Mouse (Mus musculus) limb, embryonic 14.5 days (tissue): Measurements from ENCODE around the gene Krtap19-4. TPM values are rescaled to one million over a fixed set of nuclear protein-coding genes. Genes with fewer than 3 reads are reported as not detected.

ENCODE experiments used
- ATAC-seq: fragments of 200-750 bp; cut with Nextera tagmentation; 2 replicates; pipeline ENCODE4 v1.8.0; 2017; ENCODE audit warnings: low read depth, moderate number of reproducible peaks, moderate TSS enrichment; ENCODE audit not compliant: low FRiP score
- DNase-seq: peaks from one replicate; pipeline ENCODE4 v3.0.0-alpha.2; 2015; ENCODE audit warnings: low spot score
- H3K27ac ChIP-seq: fragments of 300-500 bp; sonication (generic); replicated peaks from 2 replicates; pipeline ENCODE4 v1.5.1; 2014; ENCODE audit warnings: low read depth, mild to moderate bottlenecking, low read length, moderate library complexity, mixed read lengths
- H3K27me3 ChIP-seq: fragments of 300-500 bp; sonication (generic); 2 replicates; pipeline ENCODE4 v1.6.1; 2014; ENCODE audit warnings: low read length, mixed read lengths; ENCODE audit not compliant: control insufficient read depth, insufficient read depth
- H3K36me3 ChIP-seq: fragments of 300-500 bp; sonication (generic); 2 replicates; pipeline ENCODE4 v1.6.1; 2014; ENCODE audit warnings: mild to moderate bottlenecking, low read length, moderate library complexity, mixed read lengths; ENCODE audit not compliant: control insufficient read depth, insufficient read depth
- H3K4me1 ChIP-seq: fragments of 300-500 bp; sonication (generic); 2 replicates; pipeline ENCODE4 v1.6.1; 2014; ENCODE audit warnings: antibody characterized with exemption, low read length, mixed read lengths; ENCODE audit not compliant: control insufficient read depth, insufficient read depth
- H3K4me2 ChIP-seq: fragments of 300-500 bp; sonication (generic); replicated peaks from 2 replicates; pipeline ENCODE4 v1.6.1; 2014; ENCODE audit warnings: low read depth, mild to moderate bottlenecking, low read length, moderate library complexity; ENCODE audit not compliant: severe bottlenecking
- H3K4me3 ChIP-seq: fragments of 300-500 bp; sonication (generic); replicated peaks from 2 replicates; pipeline ENCODE4 v1.5.1; 2014; ENCODE audit warnings: low read length
- H3K9ac ChIP-seq: fragments of 300-500 bp; sonication (generic); 2 replicates; pipeline ENCODE4 v1.6.1; 2014; ENCODE audit warnings: mild to moderate bottlenecking, low read depth, low read length, moderate library complexity; ENCODE audit not compliant: severe bottlenecking
- H3K9me3 ChIP-seq: fragments of 300-500 bp; sonication (generic); 2 replicates; pipeline ENCODE4 v1.6.1; 2016; ENCODE audit warnings: low read length; ENCODE audit not compliant: control insufficient read depth
- POLR2A ChIP-seq: fragments of 200-500 bp; IDR thresholded peaks from 2 replicates; pipeline ENCODE4 v1.8.0; 2012; ENCODE audit warnings: inconsistent platforms, mild to moderate bottlenecking, moderate library complexity, borderline replicate concordance; ENCODE audit not compliant: insufficient read depth, insufficient read length; ENCODE audit errors: extremely low read depth
- WGBS: fragments of 180-500 bp; shearing (Covaris S2); extraction: QIAGEN DNeasy Blood & Tissue Kit; methylation state at CpG from one replicate; pipeline ENCODE4 v1.1.7; 2014; 5-methylcytosine and 5-hydroxymethylcytosine counted together
- polyA plus RNA-seq, 2 experiments: library from polyadenylated mRNA; depleted of rRNA in 1 of 2; stranded (reverse) in 1 of 2; unstranded in 1 of 2; fragments of >200 nt; fragmentation: Nextera tagmentation in 1 of 2; extraction: Ambion mirVana in 1 of 2; gene quantifications; 2 replicates each; pipeline versions ENCODE4 v1.2.1 to v1.2.3; 2012 to 2014

Gene Krtap19-4
- polyA plus RNA-seq, 2 experiments = not detected

GRCm38 (mm10) chr16:88869311-88869710, 15.6 kb downstream of the Krtap19-4 start, which contains the start of gene Krtap19-1:
Krtap19-1 (minus strand) TSS chr16:88869411.
- DNase-seq = no peak
- Histone ChIP-seq H3K27ac (no peak within 1 kb of the TSS), H3K4me3 (no peak within 1 kb of the TSS), H3K9me3 (no peaks in the 10 kb centered on the region), H3K4me1 (no peaks in the 10 kb centered on the region), H3K4me2 (no peak within 1 kb of the TSS), H3K9ac (no peak within 1 kb of the TSS), H3K27me3 (no peaks in the 10 kb centered on the region), H3K36me3 (no peaks in the 10 kb centered on the region)
- no peak for ATAC-seq
- TF ChIP-seq POLR2A = no peak
- 87% methylated on average over 6 of the region's 6 CpGs for WGBS

GRCm38 (mm10) chr16:88864887-88865407, 19.9 kb downstream of the Krtap19-4 start:
- H3K4me2 ChIP-seq = no peak overlapping the region
- ATAC-seq (no peak), DNase-seq (no peak)
- TF ChIP-seq POLR2A = no peak
- no peaks in the 10 kb centered on the region for H3K4me1 ChIP-seq
- WGBS = 62% methylated on average over 4 of the region's 4 CpGs
- no peaks in the 10 kb centered on the region for H3K27me3 ChIP-seq
- no peaks in the 10 kb centered on the region for H3K9me3 ChIP-seq
- H3K9ac ChIP-seq = no peak overlapping the region
- H3K27ac ChIP-seq = no peak overlapping the region
- no peak overlapping the region for H3K4me3 ChIP-seq
- no peaks in the 10 kb centered on the region for H3K36me3 ChIP-seq

- no peak for ATAC-seq
- WGBS = 13% methylated on average over 5 of the region's 5 CpGs
These were observed 33.4 kb downstream of the Krtap19-4 start for GRCm38 (mm10) chr16:88851450-88851849.

GRCm38 (mm10) chr16:88848558-88848957, 36.3 kb downstream of the Krtap19-4 start:
- DNase-seq = no peak
- no peak for TF ChIP-seq POLR2A
- Histone ChIP-seq H3K27me3 (no peaks in the 10 kb centered on the region), H3K9me3 (no peaks in the 10 kb centered on the region), H3K4me2 (no peak overlapping the region), H3K27ac (no peak overlapping the region), H3K9ac (no peak overlapping the region), H3K4me1 (no peaks in the 10 kb centered on the region), H3K4me3 (no peak overlapping the region), H3K36me3 (no peaks in the 10 kb centered on the region)
- WGBS = 80% methylated on average over 4 of the region's 4 CpGs
- ATAC-seq = no peak

More at GRCm38 (mm10) chr16:88851450-88851849, 33.4 kb downstream of the Krtap19-4 start:
- no peaks in the 10 kb centered on the region for H3K27me3 ChIP-seq
- no peaks in the 10 kb centered on the region for H3K9me3 ChIP-seq
- H3K27ac ChIP-seq = no peak overlapping the region
- no peak overlapping the region for H3K4me2 ChIP-seq
- TF ChIP-seq POLR2A = no peak
- no peaks in the 10 kb centered on the region for H3K36me3 ChIP-seq
- no peak overlapping the region for H3K9ac ChIP-seq
- H3K4me3 ChIP-seq = no peak overlapping the region
- no peak for DNase-seq
- H3K4me1 ChIP-seq = no peaks in the 10 kb centered on the region

GRCm38 (mm10) chr16:88847363-88847762, 37.5 kb downstream of the Krtap19-4 start:
- no peak for TF ChIP-seq POLR2A
- whole genome bisulfite sequencing = 92% methylated on average over 1 of the region's 1 CpGs
- no peak for ATAC-seq
- no peaks in the 10 kb centered on the region for H3K9me3 ChIP-seq
- H3K9ac ChIP-seq = no peak overlapping the region
- no peaks in the 10 kb centered on the region for H3K36me3 ChIP-seq
- no peak for DNase-seq
- no peaks in the 10 kb centered on the region for H3K4me1 ChIP-seq
- H3K4me3 ChIP-seq = no peak overlapping the region
- H3K4me2 ChIP-seq = no peak overlapping the region
- no peaks in the 10 kb centered on the region for H3K27me3 ChIP-seq
- H3K27ac ChIP-seq = no peak overlapping the region

Other genes with a start within 250 kb of the Krtap19-4 start
- gene Krtap26-1, start 237.3 kb downstream of the Krtap19-4 start, polyA plus RNA-seq (2012; rRNA removed) = not detected in 2 replicates
- gene Krtap26-1, start 237.3 kb downstream of the Krtap19-4 start, polyA plus RNA-seq (2014; fragmentation: Nextera tagmentation; extraction: Ambion mirVana) = not detected in 2 replicates
- not detected in 2 replicates for gene Krtap27-1, start 213.4 kb downstream of the Krtap19-4 start, polyA plus RNA-seq (2012; rRNA removed)
- gene Krtap27-1, start 213.4 kb downstream of the Krtap19-4 start, polyA plus RNA-seq (2014; fragmentation: Nextera tagmentation; extraction: Ambion mirVana) = not detected in 2 replicates
- gene 2310061N02Rik, start 177.1 kb downstream of the Krtap19-4 start, polyA plus RNA-seq (2012; rRNA removed) = not detected in 2 replicates
- gene 2310061N02Rik, start 177.1 kb downstream of the Krtap19-4 start, polyA plus RNA-seq (2014; fragmentation: Nextera tagmentation; extraction: Ambion mirVana) = not detected in 2 replicates
- not detected in 2 replicates for gene Krtap13-1, start 156.2 kb downstream of the Krtap19-4 start, polyA plus RNA-seq (2012; rRNA removed)
- gene Krtap13-1, start 156.2 kb downstream of the Krtap19-4 start, polyA plus RNA-seq (2014; fragmentation: Nextera tagmentation; extraction: Ambion mirVana) = not detected in 2 replicates
- gene Krtap13, start 133.5 kb downstream of the Krtap19-4 start, polyA plus RNA-seq (2012; rRNA removed) = not detected in 2 replicates
- not detected in 2 replicates for gene Krtap13, start 133.5 kb downstream of the Krtap19-4 start, polyA plus RNA-seq (2014; fragmentation: Nextera tagmentation; extraction: Ambion mirVana)
- not detected in 2 replicates for gene 2310034C09Rik, start 126.2 kb downstream of the Krtap19-4 start, polyA plus RNA-seq (2012; rRNA removed)
- not detected in 2 replicates for gene 2310034C09Rik, start 126.2 kb downstream of the Krtap19-4 start, polyA plus RNA-seq (2014; fragmentation: Nextera tagmentation; extraction: Ambion mirVana)
- gene 2310057N15Rik, start 110.9 kb downstream of the Krtap19-4 start, polyA plus RNA-seq (2012; rRNA removed) = not detected in 2 replicates
- not detected in 2 replicates for gene 2310057N15Rik, start 110.9 kb downstream of the Krtap19-4 start, polyA plus RNA-seq (2014; fragmentation: Nextera tagmentation; extraction: Ambion mirVana)
- not detected in 2 replicates for gene Gm5965, start 107.2 kb downstream of the Krtap19-4 start, polyA plus RNA-seq (2012; rRNA removed)
- gene Gm5965, start 107.2 kb downstream of the Krtap19-4 start, polyA plus RNA-seq (2014; fragmentation: Nextera tagmentation; extraction: Ambion mirVana) = not detected in 2 replicates
- not detected in 2 replicates for gene Gm20741, start 72.9 kb downstream of the Krtap19-4 start, polyA plus RNA-seq (2012; rRNA removed)
- gene Gm20741, start 72.9 kb downstream of the Krtap19-4 start, polyA plus RNA-seq (2014; fragmentation: Nextera tagmentation; extraction: Ambion mirVana) = not detected in 2 replicates
- not detected in 2 replicates for gene Krtap15, start 64.9 kb downstream of the Krtap19-4 start, polyA plus RNA-seq (2012; rRNA removed)
- not detected in 2 replicates for gene Krtap15, start 64.9 kb downstream of the Krtap19-4 start, polyA plus RNA-seq (2014; fragmentation: Nextera tagmentation; extraction: Ambion mirVana)
- not detected in 2 replicates for gene Krtap14, start 58.9 kb downstream of the Krtap19-4 start, polyA plus RNA-seq (2012; rRNA removed)
- gene Krtap14, start 58.9 kb downstream of the Krtap19-4 start, polyA plus RNA-seq (2014; fragmentation: Nextera tagmentation; extraction: Ambion mirVana) = not detected in 2 replicates
- gene Krtap19-1, start 15.7 kb downstream of the Krtap19-4 start, polyA plus RNA-seq (2012; rRNA removed) = not detected in 2 replicates
- gene Krtap19-1, start 15.7 kb downstream of the Krtap19-4 start, polyA plus RNA-seq (2014; fragmentation: Nextera tagmentation; extraction: Ambion mirVana) = not detected in 2 replicates
- gene Krtap19-2, start 10.8 kb downstream of the Krtap19-4 start, polyA plus RNA-seq (2012; rRNA removed) = not detected in 2 replicates
- not detected in 2 replicates for gene Krtap19-2, start 10.8 kb downstream of the Krtap19-4 start, polyA plus RNA-seq (2014; fragmentation: Nextera tagmentation; extraction: Ambion mirVana)
- gene Krtap19-3, start 7.1 kb downstream of the Krtap19-4 start, polyA plus RNA-seq (2012; rRNA removed) = not detected in 2 replicates
- gene Krtap19-3, start 7.1 kb downstream of the Krtap19-4 start, polyA plus RNA-seq (2014; fragmentation: Nextera tagmentation; extraction: Ambion mirVana) = not detected in 2 replicates
- gene Krtap19-5, start 11.4 kb upstream of the Krtap19-4 start, polyA plus RNA-seq (2012; rRNA removed) = not detected in 2 replicates
- gene Krtap19-5, start 11.4 kb upstream of the Krtap19-4 start, polyA plus RNA-seq (2014; fragmentation: Nextera tagmentation; extraction: Ambion mirVana) = not detected in 2 replicates
- gene Krtap19-9b, start 47.2 kb upstream of the Krtap19-4 start, polyA plus RNA-seq (2012; rRNA removed) = not detected in 2 replicates
- gene Krtap19-9b, start 47.2 kb upstream of the Krtap19-4 start, polyA plus RNA-seq (2014; fragmentation: Nextera tagmentation; extraction: Ambion mirVana) = not detected in 2 replicates
- gene Krtap16-3, start 77.8 kb upstream of the Krtap19-4 start, polyA plus RNA-seq (2012; rRNA removed) = not detected in 2 replicates
- not detected in 2 replicates for gene Krtap16-3, start 77.8 kb upstream of the Krtap19-4 start, polyA plus RNA-seq (2014; fragmentation: Nextera tagmentation; extraction: Ambion mirVana)
- gene Krtap22-2, start 125.7 kb upstream of the Krtap19-4 start, polyA plus RNA-seq (2012; rRNA removed) = not detected in 2 replicates
- not detected in 2 replicates for gene Krtap22-2, start 125.7 kb upstream of the Krtap19-4 start, polyA plus RNA-seq (2014; fragmentation: Nextera tagmentation; extraction: Ambion mirVana)
- gene Gm10229, start 130.2 kb upstream of the Krtap19-4 start, polyA plus RNA-seq (2012; rRNA removed) = not detected in 2 replicates
- not detected in 2 replicates for gene Gm10229, start 130.2 kb upstream of the Krtap19-4 start, polyA plus RNA-seq (2014; fragmentation: Nextera tagmentation; extraction: Ambion mirVana)
- gene Krtap6-1, start 146.6 kb upstream of the Krtap19-4 start, polyA plus RNA-seq (2012; rRNA removed) = not detected in 2 replicates
- gene Krtap6-1, start 146.6 kb upstream of the Krtap19-4 start, polyA plus RNA-seq (2014; fragmentation: Nextera tagmentation; extraction: Ambion mirVana) = not detected in 2 replicates
- gene Gm10228, start 156.4 kb upstream of the Krtap19-4 start, polyA plus RNA-seq (2012; rRNA removed) = not detected in 2 replicates
- not detected in 2 replicates for gene Gm10228, start 156.4 kb upstream of the Krtap19-4 start, polyA plus RNA-seq (2014; fragmentation: Nextera tagmentation; extraction: Ambion mirVana)
- gene Krtap6-5, start 162.8 kb upstream of the Krtap19-4 start, polyA plus RNA-seq (2012; rRNA removed) = not detected in 2 replicates
- not detected in 2 replicates for gene Krtap6-5, start 162.8 kb upstream of the Krtap19-4 start, polyA plus RNA-seq (2014; fragmentation: Nextera tagmentation; extraction: Ambion mirVana)
- gene 1110025L11Rik, start 178.9 kb upstream of the Krtap19-4 start, polyA plus RNA-seq (2012; rRNA removed) = not detected in 2 replicates
- gene 1110025L11Rik, start 178.9 kb upstream of the Krtap19-4 start, polyA plus RNA-seq (2014; fragmentation: Nextera tagmentation; extraction: Ambion mirVana) = not detected in 2 replicates
- gene Krtap6-3, start 198.9 kb upstream of the Krtap19-4 start, polyA plus RNA-seq (2012; rRNA removed) = not detected in 2 replicates
- not detected in 2 replicates for gene Krtap6-3, start 198.9 kb upstream of the Krtap19-4 start, polyA plus RNA-seq (2014; fragmentation: Nextera tagmentation; extraction: Ambion mirVana)